Mouse (Mus musculus) layer of hippocampus, adult 11-12 months (tissue): ENCODE results near the gene Rnf182.

Source experiments
- DNase-seq: peaks from one replicate; pipeline ENCODE4 v3.0.0; 2022; ENCODE audit warnings: low spot score

Rnf182 gene

GRCm38 (mm10) chr13:43615577-43616254 lies at the start of gene Rnf182:
Gene Rnf182 (plus strand): TSS chr13:43615710.
- peak; percentile 80 for DNase-seq

DNA sequence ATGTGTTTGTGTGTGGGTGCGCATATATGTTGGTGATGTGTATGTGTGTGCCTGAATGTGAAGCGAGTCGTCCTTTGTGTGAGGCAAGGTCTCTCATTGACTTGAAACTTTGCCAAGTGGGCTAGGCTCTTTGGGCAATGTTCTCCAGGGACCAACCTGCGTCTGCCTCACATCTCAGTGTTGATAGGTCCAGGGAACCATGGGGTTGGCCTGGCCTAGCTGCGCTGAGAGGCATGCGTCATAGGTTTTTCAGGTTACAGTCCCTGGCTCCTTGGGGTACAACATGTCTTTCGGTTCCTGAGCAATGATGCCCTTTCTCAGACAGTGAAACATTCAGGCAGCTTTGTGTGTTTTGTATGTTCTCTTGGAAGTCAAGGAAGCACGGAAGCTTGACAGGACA lies 49.3 kb upstream of the Rnf182 start:
- no peak for DNase-seq

DNA sequence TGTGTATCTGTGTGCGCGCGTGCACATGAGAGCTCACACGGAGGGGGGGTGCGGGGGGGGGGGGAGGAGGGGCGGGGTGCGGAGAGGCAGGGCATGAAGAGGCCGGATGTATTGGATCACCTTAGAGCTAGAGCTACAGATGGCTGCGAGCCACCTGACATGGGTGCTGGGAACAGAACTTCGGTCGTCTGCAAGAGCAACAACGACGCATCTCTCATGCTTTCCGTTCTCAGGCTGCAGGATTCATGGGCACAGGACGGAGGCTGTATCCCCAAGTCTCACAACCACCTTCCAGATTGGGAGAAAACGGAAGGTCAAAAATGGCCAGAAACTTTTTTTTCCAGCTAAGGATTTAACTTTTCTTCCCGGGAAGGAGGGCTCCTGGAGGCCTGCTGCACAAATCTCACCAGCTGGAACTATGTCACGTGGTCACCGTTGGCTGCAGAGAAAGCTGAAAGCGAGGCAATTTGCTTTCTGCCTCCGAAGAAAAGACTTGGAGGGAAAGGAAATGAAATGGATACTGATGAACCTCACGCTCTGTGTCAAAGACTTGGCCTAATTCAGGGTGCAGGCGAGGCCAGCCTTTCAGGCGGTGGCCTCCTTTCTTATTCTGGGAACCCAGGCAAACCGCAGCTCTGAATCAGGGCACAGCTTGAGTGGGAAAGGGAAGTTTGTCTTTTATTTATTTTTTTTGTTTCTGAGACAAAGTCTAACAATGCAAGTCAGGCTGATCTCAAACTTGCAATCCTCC lies 48.2 kb upstream of the Rnf182 start:
- DNase-seq = no peak

- no peak for DNase-seq
Observed at GRCm38 (mm10) chr13:43573979-43574378, 41.5 kb upstream of the Rnf182 start.

DNA sequence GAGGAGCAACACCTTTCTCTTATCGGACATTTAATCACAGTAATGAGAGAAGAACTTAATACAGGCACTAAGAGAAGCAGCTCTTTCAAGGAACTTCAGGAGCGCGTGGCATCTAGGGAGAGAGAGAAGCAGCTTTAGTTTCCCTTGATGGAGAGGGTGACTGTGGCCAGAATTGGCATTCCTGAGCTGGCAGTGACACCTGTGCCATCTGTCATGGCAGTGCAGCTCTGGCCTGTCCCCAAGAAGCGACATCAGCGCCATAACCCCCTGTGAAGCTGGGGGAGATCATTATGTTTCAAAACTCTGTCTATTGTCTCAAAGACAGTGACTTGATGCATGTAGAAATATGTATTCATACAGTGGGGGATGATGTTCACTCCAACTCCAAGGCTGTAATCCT lies 40.1 kb upstream of the Rnf182 start:
- DNase-seq = no peak

- no peak for DNase-seq
Observed at GRCm38 (mm10) chr13:43577254-43577653, 38.3 kb upstream of the Rnf182 start.

GRCm38 (mm10) chr13:43577766-43578165 lies 37.7 kb upstream of the Rnf182 start:
- no peak for DNase-seq

GRCm38 (mm10) chr13:43579740-43580139 lies 35.8 kb upstream of the Rnf182 start:
- peak; percentile 55 for DNase-seq

DNA sequence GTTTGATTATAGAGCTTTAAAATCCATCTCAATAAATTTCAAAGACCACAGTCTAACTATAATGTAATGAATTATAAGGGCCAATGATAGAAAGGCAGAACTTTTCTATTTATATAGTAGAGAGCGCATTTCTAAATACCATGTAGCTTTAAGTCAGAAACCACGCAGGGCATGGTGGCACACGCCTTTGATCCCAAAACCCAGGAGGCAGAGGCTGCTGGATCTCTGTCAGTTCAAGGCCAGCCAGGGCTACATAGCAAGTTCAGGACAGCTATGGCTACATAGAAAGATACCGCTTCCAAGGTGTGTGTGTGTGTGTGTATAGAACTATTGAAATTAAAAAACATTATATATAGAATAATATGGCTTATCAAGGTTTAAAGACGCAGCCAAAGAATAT lies 34.8 kb upstream of the Rnf182 start:
- DNase-seq = no peak

GRCm38 (mm10) chr13:43582961-43583360 lies 32.5 kb upstream of the Rnf182 start:
- DNase-seq = no peak

GRCm38 (mm10) chr13:43583504-43583903 lies 32.0 kb upstream of the Rnf182 start:
- DNase-seq = no peak

DNA sequence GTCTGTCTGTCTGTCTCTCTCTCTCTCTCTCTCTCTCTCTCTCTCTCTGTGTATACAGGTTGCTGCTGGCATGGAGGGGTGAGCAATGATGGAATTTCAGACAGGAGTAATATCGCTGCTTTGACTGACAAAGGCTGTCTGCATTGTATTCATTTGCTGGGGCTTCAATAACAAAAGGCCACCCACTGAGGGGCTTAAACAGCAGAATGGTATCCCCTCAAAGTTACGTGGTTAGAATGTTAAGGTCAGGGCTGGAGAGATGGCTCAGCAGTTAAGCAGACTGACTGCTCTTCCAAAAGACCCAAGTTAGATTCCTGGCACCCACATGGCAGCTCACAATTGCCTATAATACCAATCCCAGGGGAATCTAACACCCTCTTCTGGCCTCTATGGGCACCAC lies 30.2 kb upstream of the Rnf182 start:
- no peak for DNase-seq

DNA sequence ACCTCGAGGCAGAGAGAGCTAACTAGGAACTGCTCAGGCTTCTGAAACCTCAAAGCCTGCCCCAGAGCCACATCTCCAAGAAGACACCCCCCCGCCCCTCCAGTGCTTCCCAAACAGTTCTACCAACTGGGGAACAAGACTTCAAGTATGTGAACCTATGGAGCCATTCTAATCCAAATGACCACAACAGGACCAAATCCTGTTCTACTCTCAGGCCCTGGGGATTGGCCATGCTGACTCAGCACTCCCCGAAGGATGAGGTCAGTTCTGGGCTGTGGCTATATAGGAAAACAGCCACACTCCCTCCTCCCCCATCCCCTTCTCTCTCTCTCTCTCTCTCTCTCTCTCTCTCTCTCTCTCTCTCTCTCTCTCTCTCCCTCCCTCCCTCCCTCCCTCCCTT lies 28.5 kb upstream of the Rnf182 start:
- no peak for DNase-seq

DNA sequence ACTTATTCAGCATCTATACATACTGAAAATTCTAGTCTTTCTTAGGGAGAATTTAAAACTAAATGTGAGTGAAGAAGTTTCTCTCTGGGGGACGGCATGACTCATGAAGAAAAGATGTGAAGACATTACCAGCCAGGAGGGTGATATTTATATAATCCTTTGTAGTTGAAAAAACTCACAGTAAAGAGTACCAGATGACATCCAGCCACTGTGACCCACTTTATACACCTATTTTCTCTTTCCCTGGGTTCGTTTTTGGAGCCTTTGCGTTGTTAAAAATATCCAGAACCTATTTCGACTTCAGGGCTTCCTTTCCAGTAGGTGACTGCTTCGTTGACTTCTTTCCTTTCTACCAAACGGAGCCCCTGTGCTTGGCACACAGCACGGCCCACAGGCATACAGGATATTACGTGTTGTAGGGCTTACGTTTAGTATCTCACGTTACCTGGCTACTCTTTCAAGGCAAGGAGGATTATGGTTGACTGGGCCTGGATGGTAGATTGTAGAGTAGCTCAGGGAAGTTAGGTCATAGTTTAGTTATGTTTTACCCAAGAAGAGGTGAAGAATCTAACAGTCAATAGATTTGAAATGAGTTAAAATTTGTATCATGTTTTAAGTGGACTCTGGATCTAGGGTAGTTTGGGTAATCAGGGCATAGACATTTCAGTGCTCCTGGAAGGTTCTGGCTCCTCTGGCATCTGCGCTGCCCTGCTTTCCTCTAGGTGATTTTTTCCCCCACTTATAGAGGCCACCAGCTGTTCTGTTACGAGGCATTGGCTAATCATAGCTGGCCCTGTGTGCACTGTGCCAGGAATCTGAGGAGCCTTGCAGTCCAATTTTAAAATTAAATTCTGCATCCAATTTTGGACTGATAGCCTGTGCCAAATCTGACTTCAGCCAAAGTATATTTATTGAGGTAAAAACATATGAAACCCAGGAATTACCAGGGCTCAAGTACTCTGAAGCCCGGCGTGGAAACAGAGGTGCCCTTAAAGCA lies 27.4 kb upstream of the Rnf182 start:
- DNase-seq = no peak

GRCm38 (mm10) chr13:43591828-43592680 lies 23.5 kb upstream of the Rnf182 start:
- DNase-seq = no peak

DNA sequence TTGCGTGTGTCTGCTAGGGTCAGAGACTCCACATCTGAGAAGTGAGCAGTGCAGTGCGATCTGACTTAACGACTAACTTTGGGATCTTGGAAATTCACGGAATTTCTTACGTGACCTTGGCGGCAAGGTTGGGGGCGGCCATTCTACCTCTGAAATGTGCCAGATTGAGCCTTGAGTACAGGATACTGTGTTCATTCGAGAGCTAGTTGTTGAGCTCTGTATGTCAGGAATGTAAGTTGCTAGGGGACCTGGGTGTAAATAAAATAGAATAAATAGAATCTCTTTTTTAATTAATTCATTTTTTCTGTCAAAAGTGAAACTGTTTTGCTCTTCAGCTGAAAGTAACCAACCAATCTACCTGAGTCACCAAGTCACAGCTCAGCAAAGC lies 22.8 kb upstream of the Rnf182 start:
- no peak for DNase-seq

GRCm38 (mm10) chr13:43595896-43596295 lies 19.6 kb upstream of the Rnf182 start:
- peak; percentile 55 for DNase-seq

GRCm38 (mm10) chr13:43600967-43601366 lies 14.5 kb upstream of the Rnf182 start:
- no peak for DNase-seq

DNA sequence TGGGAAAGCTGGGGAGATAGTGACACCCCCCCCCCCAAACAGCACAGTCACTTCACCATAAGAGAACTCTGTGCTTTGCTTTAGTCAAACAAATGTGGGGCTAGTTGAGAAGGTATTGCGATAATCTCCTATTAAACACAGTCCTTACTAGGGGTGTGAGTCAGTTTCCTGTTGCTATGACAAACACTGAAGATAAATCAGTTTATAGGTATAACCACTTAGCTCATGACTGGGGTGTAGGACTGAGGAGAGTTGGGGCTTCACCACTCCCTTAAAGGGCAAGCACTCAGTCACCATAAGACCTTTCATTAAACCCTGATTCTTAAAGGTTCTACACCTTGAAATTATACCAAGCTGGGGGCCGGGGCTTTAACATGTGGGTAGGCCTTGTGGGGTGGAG lies 13.1 kb upstream of the Rnf182 start:
- no peak for DNase-seq

DNA sequence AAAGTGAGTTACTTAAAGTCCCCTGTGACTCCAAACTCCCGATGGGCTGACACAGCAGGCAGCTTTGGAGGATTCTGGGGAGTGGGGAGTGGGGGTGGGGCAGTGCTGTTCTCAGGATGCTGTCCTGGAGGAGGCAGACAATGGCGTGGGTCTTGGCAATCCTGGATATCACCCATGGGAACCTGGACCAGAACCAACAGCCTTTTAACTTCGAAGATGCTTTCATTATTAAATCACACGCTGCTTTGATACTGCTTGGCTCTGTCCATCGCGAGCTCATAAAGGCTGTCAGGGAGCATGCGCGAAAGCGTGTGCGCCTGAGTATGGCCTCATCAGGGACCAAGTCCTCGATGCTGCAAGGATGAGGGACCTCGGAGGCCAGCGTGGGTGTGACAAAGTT lies 12.5 kb upstream of the Rnf182 start:
- no peak for DNase-seq

- no peak for DNase-seq
Observed at GRCm38 (mm10) chr13:43608854-43609253, 6.7 kb upstream of the Rnf182 start.

GRCm38 (mm10) chr13:43612040-43612439 lies 3.5 kb upstream of the Rnf182 start:
- no peak for DNase-seq
